Mouse (Mus musculus) hindbrain, embryonic 10.5 days (tissue): Measurements from ENCODE around the gene Tmem123. TPM values are rescaled to one million over a fixed set of nuclear protein-coding genes. Genes with fewer than 3 reads are reported as not detected.
A peak's percentile ranks its signal among the peaks of the same experiment; 100 is the strongest.

ENCODE experiments used
- DNase-seq: peaks from one replicate; pipeline ENCODE4 v3.0.0-alpha.2; 2017; ENCODE audit warnings: low spot score
- H3K27ac ChIP-seq: fragments of 300-500 bp; sonication (generic); 2 replicates; pipeline ENCODE4 v1.5.1; 2016; ENCODE audit warnings: mild to moderate bottlenecking, moderate library complexity
- H3K27me3 ChIP-seq: fragments of 300-500 bp; sonication (generic); 2 replicates; pipeline ENCODE4 v1.6.1; 2016; ENCODE audit warnings: mild to moderate bottlenecking; ENCODE audit not compliant: poor library complexity, insufficient read depth, severe bottlenecking
- H3K36me3 ChIP-seq: fragments of 300-500 bp; sonication (generic); 2 replicates; pipeline ENCODE4 v1.6.1; 2016; ENCODE audit warnings: mild to moderate bottlenecking, moderate library complexity
- H3K4me1 ChIP-seq: fragments of 300-500 bp; sonication (generic); replicated peaks from 2 replicates; pipeline ENCODE4 v1.6.1; 2016; ENCODE audit warnings: mild to moderate bottlenecking
- H3K4me3 ChIP-seq: fragments of 300-500 bp; sonication (generic); 2 replicates; pipeline ENCODE4 v1.5.1; 2016; ENCODE audit warnings: mild to moderate bottlenecking, moderate library complexity
- H3K9me3 ChIP-seq: fragments of 300-500 bp; sonication (generic); 2 replicates; pipeline ENCODE4 v1.6.1; 2016; ENCODE audit warnings: mild to moderate bottlenecking, moderate library complexity
- WGBS: fragments of 180-500 bp; shearing (Covaris S2); methylation state at CpG from one replicate; pipeline ENCODE4 v1.1.7; 2016; 5-methylcytosine and 5-hydroxymethylcytosine counted together
- polyA plus RNA-seq: library from polyadenylated mRNA; unstranded; fragments of >200 nt; fragmentation: Nextera tagmentation; extraction: Ambion mirVana; gene quantifications from 2 replicates; pipeline ENCODE4 v1.2.1, GENCODE M21; 2016

Tmem123 gene
- polyA plus RNA-seq = 110 and 126 TPM in 2 replicates

DNA sequence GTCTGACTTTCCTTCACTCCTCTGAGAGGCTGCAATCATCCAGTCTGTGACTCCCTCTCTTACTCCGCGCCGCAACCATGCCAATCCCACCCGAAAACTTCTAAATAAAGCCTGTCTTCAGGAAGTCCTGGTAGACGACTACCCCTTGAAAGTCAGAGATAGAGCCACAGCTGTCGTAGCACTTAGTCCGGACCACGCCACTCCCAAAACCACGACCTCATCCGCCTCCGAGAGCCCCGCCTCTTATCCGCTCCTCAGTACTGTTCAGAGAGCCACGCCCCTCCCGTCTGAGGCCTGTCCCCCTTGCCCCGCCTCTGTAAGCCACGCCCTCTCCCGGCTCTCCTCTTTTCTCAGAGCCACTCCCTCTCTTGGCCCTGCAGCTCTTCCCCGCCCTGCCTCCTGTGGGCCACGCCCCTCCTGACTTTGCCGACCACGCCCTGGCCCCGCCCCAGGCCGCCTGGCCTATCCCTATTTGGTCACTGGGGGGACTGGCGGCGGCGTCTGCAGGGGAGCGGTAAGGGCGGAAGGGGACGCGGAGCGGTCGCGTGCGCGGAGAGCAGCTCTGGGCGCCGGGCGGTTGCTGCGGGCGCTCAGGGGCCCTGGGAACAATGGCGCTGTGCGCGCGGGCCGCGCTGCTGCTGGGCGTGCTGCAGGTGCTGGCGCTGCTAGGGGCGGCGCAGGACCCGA lies at the start of gene Tmem123:
Tmem123 (plus strand) TSS at position 428 of the 687 bp plus-strand sequence.
- Histone ChIP-seq H3K4me1 (peaks cover 37% of the 10 kb centered on the region), H3K4me3 (peak within 1 kb of the TSS; percentile 80), H3K36me3 (peaks cover 9% of the 10 kb centered on the region), H3K27me3 (peaks cover 23% of the 10 kb centered on the region), H3K9me3 (peaks cover 5% of the 10 kb centered on the region; the same call in 1 of the 2 replicates), H3K27ac (peak within 1 kb of the TSS; percentile 94)
- WGBS = under 1% methylated on average over 52 of the region's 52 CpGs
- DNase-seq = peak; percentile 100

DNA sequence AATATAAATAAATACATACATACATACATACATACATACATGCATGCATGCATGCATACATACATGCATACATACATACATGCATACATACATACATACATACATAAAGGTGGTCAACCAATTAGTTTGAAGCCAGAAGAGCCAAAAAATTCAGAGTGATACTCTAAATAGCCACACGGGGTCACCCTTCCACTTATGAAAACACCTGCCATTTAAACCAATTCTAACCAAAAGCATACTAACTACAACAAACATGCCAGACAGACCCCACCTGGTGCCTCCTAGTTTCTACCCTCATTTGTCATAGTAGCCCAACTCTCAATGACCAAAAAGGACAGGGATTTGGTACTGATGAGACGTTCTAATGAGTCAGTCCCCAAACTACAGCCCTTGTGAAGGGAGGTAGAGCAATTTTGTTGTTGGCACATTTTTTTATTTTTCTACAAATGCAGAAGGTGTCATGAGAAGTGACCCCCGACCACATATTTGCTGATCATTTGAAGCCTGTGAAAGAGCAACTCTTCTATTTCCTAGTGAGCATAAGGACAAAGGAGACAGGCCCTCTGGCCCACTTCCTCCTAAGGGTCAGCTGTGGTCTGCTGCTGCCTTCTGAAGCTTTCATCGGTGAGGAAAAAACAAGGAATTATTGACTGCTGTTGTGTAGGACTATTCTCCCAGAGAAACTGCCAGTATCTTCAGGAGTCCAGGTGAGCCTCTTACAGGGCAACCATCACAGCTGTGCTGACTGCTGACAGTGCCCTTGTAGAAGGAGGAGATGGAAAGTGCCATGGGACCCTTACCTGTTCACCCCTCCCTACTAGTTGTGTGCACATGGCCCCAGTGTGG lies 49.6 kb upstream of the Tmem123 start:
- peak; percentile 26 for DNase-seq
- H3K36me3 ChIP-seq = no peaks in the 10 kb centered on the region
- no peaks in the 10 kb centered on the region for H3K4me1 ChIP-seq

DNA sequence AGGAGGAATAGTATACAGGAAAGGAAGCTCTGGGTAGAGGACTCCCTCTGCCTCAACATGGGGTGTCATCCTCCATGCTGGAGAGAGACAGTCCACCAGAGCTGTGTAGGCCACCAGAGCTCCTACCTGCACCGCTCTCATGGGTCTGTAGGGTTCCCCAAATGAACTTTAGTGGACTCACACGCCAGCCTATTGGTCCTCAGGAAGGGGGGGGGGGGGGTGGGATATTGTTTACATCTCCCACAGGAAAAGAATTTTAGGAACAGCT lies 49.0 kb upstream of the Tmem123 start:
- Histone ChIP-seq H3K36me3 (no peaks in the 10 kb centered on the region), H3K9me3 (no peaks in the 10 kb centered on the region), H3K27me3 (no peaks in the 10 kb centered on the region), H3K4me1 (no peaks in the 10 kb centered on the region), H3K4me3 (no peak overlapping the region), H3K27ac (no peak overlapping the region)
- WGBS = 75% methylated on average over 2 of the region's 2 CpGs
- no peak for DNase-seq

More for the DNA sequence above, 49.6 kb upstream of the Tmem123 start:
- WGBS = 43% methylated on average over 4 of the region's 4 CpGs
- H3K9me3 ChIP-seq = no peaks in the 10 kb centered on the region
- no peak overlapping the region for H3K4me3 ChIP-seq
- H3K27ac ChIP-seq = no peak overlapping the region
- no peaks in the 10 kb centered on the region for H3K27me3 ChIP-seq

DNA sequence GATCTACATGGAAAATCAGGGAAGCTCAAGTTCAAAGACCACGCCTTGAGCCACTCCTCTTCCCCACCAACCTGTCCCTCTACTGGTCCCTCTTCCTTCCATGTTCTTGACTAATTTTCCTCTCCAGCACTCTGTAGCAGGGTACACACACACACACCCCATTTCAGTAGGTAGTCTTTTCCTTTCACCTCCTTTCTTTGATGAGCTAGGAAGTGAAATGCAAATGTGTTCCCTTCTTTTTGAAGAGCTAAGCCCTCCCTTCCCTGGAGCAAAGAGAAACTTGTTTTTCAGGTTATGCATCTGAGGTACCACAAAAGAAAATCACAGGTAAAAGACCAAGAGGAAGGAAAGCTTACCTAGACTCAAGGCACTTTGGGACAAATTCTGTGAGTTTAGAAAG lies 42.3 kb upstream of the Tmem123 start:
- DNase-seq = no peak
- H3K4me1 ChIP-seq = no peaks in the 10 kb centered on the region
- H3K36me3 ChIP-seq = no peaks in the 10 kb centered on the region
- H3K4me3 ChIP-seq = no peak overlapping the region
- no peak overlapping the region for H3K27ac ChIP-seq
- no peaks in the 10 kb centered on the region for H3K9me3 ChIP-seq
- 76% methylated on average over 1 of the region's 1 CpGs for WGBS
- no peaks in the 10 kb centered on the region for H3K27me3 ChIP-seq

DNA sequence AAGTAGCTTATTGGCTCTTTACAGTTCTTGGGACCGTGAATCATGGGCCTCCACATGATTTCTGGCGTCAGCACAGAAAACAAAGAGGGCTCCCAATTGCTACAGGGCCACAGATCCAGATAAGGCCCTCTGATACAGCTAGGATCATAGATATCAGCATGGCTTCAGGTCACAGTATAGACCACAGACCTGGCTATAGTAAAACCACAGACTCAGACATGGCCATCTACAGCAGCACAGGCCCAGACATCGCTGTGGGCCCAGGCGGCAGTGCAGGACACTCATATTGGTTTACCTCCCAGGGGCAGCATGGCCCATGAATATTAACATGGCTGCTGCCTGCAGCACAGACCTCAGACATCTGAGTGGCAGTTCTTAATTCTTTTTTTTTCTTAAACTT lies 34.8 kb upstream of the Tmem123 start:
- Histone ChIP-seq H3K4me3 (no peak overlapping the region), H3K27me3 (no peaks in the 10 kb centered on the region), H3K27ac (no peak overlapping the region), H3K9me3 (no peaks in the 10 kb centered on the region), H3K4me1 (no peaks in the 10 kb centered on the region), H3K36me3 (no peaks in the 10 kb centered on the region)
- no peak for DNase-seq
- 85% methylated on average over 4 of the region's 4 CpGs for WGBS

DNA sequence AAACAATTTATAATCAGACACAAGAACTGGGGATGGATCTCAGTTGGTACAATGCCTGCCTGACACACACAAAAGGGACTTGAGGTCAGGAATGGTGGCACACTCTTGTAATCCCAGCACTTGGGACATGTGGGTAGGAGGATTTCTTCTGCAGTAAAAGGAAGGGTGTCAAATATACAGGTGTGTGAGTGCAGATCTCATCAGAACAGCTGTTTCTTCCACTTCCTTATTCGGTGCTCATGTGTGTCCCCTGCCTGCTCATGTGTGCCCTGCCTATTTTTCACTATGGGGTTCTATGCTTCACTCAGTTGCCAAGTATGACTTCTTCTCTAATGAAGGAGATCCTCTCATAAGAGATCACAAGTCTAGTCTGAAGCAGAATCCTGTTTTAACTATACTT lies 21.1 kb upstream of the Tmem123 start:
- Histone ChIP-seq H3K9me3 (0 out of 2 replicates have a peak, but pooled peaks cover 3% of the 10 kb centered on the region), H3K4me3 (no peak overlapping the region), H3K36me3 (no peaks in the 10 kb centered on the region), H3K27me3 (no peaks in the 10 kb centered on the region), H3K4me1 (no peaks in the 10 kb centered on the region), H3K27ac (no peak overlapping the region)
- no peak for DNase-seq
- WGBS = 94% methylated on average over 1 of the region's 1 CpGs

DNA sequence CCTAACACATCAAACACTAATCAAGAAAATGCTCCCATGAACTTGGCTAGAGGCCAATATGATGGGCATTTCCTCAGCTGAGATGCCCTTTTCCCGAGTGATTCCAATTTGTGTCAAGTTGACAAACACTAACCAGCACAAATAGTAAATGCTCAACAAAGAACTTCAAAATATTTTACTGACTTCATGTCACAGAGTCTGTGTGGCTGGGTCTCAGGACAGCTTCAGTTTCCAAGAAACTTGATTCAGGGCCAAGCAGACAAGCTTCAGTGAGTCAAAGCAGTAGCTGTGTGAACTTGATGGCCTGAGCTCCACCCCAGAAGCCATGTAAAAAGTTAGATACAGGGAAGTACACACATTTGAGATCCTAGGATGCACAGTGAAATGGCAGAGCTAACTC lies 19.7 kb upstream of the Tmem123 start:
- Histone ChIP-seq H3K4me1 (no peaks in the 10 kb centered on the region), H3K36me3 (no peaks in the 10 kb centered on the region)

DNA sequence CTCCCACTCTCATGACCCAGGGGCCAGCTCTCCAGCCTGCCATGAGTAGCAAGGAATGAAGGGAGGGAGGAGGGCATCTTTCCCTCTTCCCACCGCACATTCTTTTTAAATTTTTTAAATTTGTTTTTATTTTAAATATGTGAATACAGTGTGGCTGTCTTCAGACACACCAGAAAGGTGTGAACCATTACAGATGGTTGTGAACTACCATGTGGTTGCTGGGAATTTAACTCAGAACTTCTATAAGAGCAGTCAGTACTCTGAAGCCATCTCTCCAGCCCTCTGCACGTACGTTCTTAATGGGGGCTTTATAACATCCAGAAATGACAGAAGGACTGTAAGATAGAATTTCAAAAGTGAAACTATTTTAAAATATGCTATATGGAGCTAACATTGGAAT lies 15.0 kb upstream of the Tmem123 start:
- no peaks in the 10 kb centered on the region for H3K27me3 ChIP-seq
- DNase-seq = no peak
- H3K4me1 ChIP-seq = no peaks in the 10 kb centered on the region
- no peak overlapping the region for H3K27ac ChIP-seq
- no peak overlapping the region for H3K4me3 ChIP-seq
- H3K36me3 ChIP-seq = no peaks in the 10 kb centered on the region
- no peaks in the 10 kb centered on the region for H3K9me3 ChIP-seq
- 88% methylated on average over 3 of the region's 3 CpGs for WGBS

More for the DNA sequence above, 19.7 kb upstream of the Tmem123 start:
- 86% methylated on average over 1 of the region's 1 CpGs for WGBS
- Histone ChIP-seq H3K27ac (no peak overlapping the region), H3K4me3 (no peak overlapping the region), H3K27me3 (no peaks in the 10 kb centered on the region), H3K9me3 (0 out of 2 replicates have a peak, but pooled peaks cover 3% of the 10 kb centered on the region)
- no peak for DNase-seq

DNA sequence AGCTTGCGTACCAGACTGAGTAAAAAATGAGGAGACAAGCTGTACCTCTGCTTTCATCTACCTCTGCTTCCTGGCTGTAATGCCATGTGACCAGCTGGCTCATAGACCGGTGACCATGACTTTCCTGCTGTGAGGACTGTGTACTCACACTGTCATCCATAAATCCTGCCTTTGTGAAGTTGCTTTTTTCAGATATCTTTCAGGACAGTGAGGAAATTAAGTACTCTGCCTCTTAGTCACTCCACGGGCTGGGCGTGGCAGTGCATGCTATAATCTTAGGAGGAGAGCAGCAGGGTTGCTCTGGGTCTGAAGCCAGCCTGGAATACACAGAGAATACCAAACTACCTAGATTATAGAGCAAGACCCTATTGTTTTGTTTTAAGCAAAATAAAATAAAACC lies 14.3 kb upstream of the Tmem123 start:
- DNase-seq = no peak
- 92% methylated on average over 4 of the region's 4 CpGs for WGBS
- H3K4me3 ChIP-seq = no peak overlapping the region

DNA sequence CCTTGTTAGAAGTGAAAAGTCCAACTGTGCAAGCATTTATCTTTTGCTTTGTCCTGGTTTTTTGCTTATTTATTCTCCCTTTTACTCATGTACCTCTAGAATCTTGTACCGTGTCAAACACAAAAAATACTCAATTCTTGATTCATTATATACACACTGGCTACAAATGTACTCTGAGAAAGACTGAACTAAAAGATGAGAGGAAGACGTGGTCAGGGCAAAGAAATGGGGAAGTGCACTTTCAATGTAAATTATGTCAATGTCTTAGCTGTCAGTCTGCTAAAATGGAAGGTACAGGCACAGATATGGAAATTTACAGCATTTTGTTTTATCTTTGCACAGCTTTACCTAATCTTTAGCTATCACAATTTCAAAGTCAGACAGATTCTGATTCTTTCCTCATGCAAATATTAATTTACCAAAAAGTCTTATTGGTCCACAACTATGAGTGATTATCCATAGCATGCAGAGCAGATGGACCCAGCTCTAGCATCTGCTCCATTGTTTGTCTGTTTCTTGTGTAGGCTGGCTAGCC lies 7.9 kb upstream of the Tmem123 start:
- Histone ChIP-seq H3K27me3 (no peaks in the 10 kb centered on the region), H3K9me3 (peaks cover 7% of the 10 kb centered on the region; the same call in 1 of the 2 replicates), H3K27ac (no peak overlapping the region), H3K36me3 (peaks cover 3% of the 10 kb centered on the region; the same call in 1 of the 2 replicates), H3K4me1 (no peaks in the 10 kb centered on the region), H3K4me3 (no peak overlapping the region)
- 85% methylated on average over 2 of the region's 2 CpGs for WGBS
- DNase-seq = no peak

More for the DNA sequence above, 14.3 kb upstream of the Tmem123 start:
- Histone ChIP-seq H3K4me1 (no peaks in the 10 kb centered on the region), H3K27ac (no peak overlapping the region), H3K9me3 (no peaks in the 10 kb centered on the region), H3K27me3 (no peaks in the 10 kb centered on the region), H3K36me3 (no peaks in the 10 kb centered on the region)

DNA sequence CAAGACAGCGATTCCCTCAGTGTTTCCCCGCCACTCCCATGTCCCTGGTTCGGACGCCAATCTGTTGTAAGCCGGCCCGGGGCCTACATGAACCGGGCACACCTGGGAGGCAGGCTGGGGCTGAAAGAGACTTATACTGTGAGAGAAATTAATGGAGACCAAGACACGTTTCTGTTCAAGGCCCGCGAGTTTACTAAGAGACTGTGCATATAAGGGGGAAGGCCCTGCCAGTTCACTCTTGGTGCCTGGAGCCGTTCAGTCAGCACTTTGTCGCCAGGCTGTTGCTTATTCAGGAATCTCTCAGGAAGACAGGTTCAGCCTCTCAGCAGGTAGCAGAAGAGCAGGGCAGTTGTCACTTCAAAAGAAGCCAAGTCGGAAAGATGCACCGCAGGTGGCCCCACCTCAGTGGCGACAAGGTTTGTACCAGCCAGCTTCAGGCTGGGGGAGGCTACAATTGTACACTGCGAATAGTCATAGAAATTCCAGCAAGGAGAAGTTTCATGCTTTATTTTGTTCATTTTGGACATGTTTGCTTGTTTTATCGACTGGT lies 1.9 kb upstream of the Tmem123 start:
- H3K36me3 ChIP-seq = peaks cover 3% of the 10 kb centered on the region; the same call in 1 of the 2 replicates
- no peak overlapping the region for H3K4me3 ChIP-seq
- no peak for DNase-seq
- H3K4me1 ChIP-seq = peaks cover 20% of the 10 kb centered on the region
- H3K9me3 ChIP-seq = peaks cover 7% of the 10 kb centered on the region; the same call in 1 of the 2 replicates
- H3K27me3 ChIP-seq = peaks cover 23% of the 10 kb centered on the region
- H3K27ac ChIP-seq = no peak overlapping the region
- WGBS = 25% methylated on average over 17 of the region's 17 CpGs

DNA sequence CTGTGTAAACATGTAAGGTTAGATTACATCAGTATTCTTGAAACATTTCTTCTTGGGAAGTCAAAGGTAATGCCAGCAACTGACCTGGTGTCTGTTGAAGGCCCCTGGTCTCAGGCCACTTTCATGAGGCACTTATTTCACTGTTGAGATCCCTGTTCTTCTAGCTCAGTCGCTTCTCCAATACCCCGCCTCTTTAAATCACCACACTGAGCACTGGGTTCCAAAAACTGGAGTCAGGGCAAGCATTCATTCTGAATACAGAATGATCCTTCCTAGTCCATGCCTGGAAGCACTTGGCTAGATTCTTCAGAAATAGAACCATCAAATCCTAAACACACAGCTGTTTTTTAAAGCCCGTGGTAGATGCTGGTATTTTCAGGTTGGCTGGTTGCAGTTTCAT lies 1.1 kb upstream of the Tmem123 start:
- H3K9me3 ChIP-seq = peaks cover 7% of the 10 kb centered on the region; the same call in 1 of the 2 replicates
- no peak overlapping the region for H3K4me3 ChIP-seq
- H3K27ac ChIP-seq = no peak overlapping the region
- H3K36me3 ChIP-seq = peaks cover 3% of the 10 kb centered on the region; the same call in 1 of the 2 replicates
- H3K4me1 ChIP-seq = peaks cover 28% of the 10 kb centered on the region
- 71% methylated on average over 3 of the region's 3 CpGs for WGBS
- peaks cover 23% of the 10 kb centered on the region for H3K27me3 ChIP-seq
- DNase-seq = no peak
